Mouse (Mus musculus): Measurements from ENCODE around the gene Zfhx3. TPM values are rescaled to one million over a fixed set of nuclear protein-coding genes. Genes with fewer than 3 reads are reported as not detected.

Gene Zfhx3
- polyA plus RNA-seq, 1 experiment, result 17.1 TPM

GRCm38 (mm10) chr8:108932729-108933128 lies 990.3 kb downstream of the Zfhx3 start:
- TF ChIP-seq POLR2A (IDR thresholded peaks at IDR 0.05; ENCODE audit: borderline replicate concordance, low read depth, low read length) (no peak), CTCF (IDR thresholded peaks at IDR 0.05; ENCODE audit: low read depth, low read length) (no peak)
- no peaks in the 10 kb centered on the region for H3K4me1 ChIP-seq (ENCODE audit: control insufficient read depth, insufficient read depth, low read length)
- H3K27ac ChIP-seq (ENCODE audit: insufficient read depth, low read depth, low read length), result no peak overlapping the region
- no peak overlapping the region for H3K4me3 ChIP-seq (ENCODE audit: insufficient read depth, low read length)

GRCm38 (mm10) chr8:108935834-108936694 lies 993.6 kb downstream of the Zfhx3 start:
- TF ChIP-seq CTCF (IDR thresholded peaks at IDR 0.05; ENCODE audit: low read depth, low read length), result no peak
- TF ChIP-seq POLR2A (IDR thresholded peaks at IDR 0.05; ENCODE audit: borderline replicate concordance, low read depth, low read length), result no peak
- H3K4me3 ChIP-seq (ENCODE audit: insufficient read depth, low read length), result no peak overlapping the region

GRCm38 (mm10) chr8:108936695-108937448 lies 994.4 kb downstream of the Zfhx3 start:
- Histone ChIP-seq H3K4me1 (ENCODE audit: control insufficient read depth, insufficient read depth, low read length) (no peaks in the 10 kb centered on the region), H3K4me3 (ENCODE audit: insufficient read depth, low read length) (no peak overlapping the region)
- TF ChIP-seq POLR2A (IDR thresholded peaks at IDR 0.05; ENCODE audit: borderline replicate concordance, low read depth, low read length) (no peak), CTCF (IDR thresholded peaks at IDR 0.05; ENCODE audit: low read depth, low read length) (no peak)

More at GRCm38 (mm10) chr8:108935834-108936694, 993.6 kb downstream of the Zfhx3 start:
- H3K27ac ChIP-seq (ENCODE audit: insufficient read depth, low read depth, low read length), result no peak overlapping the region
- no peaks in the 10 kb centered on the region for H3K4me1 ChIP-seq (ENCODE audit: control insufficient read depth, insufficient read depth, low read length)

DNA sequence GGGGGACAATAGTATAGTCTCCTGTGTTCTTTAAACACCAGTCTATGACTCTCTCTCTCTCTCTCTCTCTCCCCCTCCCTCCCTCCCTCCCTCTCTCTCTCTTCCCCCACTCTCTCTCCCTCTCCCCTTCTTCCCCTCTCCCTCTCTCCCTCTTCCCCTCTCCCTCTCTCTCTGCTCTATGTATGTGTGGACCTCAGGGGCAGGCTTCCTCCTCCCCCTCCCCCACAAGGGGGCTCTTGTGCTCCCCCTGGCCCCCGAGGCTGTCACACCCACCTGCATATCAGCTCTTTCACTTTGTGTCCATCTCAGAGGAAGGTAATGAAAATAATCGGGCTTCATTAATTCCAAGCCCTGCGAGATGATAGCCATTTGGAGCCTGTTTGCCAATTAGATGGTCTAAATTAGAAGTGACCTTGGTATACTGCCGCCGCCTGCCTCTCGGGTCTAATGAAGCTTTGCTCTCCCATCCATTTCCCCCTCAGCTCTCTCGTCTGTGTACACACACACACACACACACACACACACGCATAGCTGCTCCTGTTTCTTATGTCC lies 995.5 kb downstream of the Zfhx3 start:
- Histone ChIP-seq H3K4me3 (ENCODE audit: insufficient read depth, low read length) (no peak overlapping the region), H3K4me1 (ENCODE audit: control insufficient read depth, insufficient read depth, low read length) (no peaks in the 10 kb centered on the region), H3K27ac (ENCODE audit: insufficient read depth, low read depth, low read length) (no peak overlapping the region)
- TF ChIP-seq CTCF (IDR thresholded peaks at IDR 0.05; ENCODE audit: low read depth, low read length) (no peak), POLR2A (IDR thresholded peaks at IDR 0.05; ENCODE audit: borderline replicate concordance, low read depth, low read length) (no peak)

More at GRCm38 (mm10) chr8:108936695-108937448, 994.4 kb downstream of the Zfhx3 start:
- no peak overlapping the region for H3K27ac ChIP-seq (ENCODE audit: insufficient read depth, low read depth, low read length)

- H3K27ac ChIP-seq (ENCODE audit: insufficient read depth, low read depth, low read length), result no peak overlapping the region
- no peaks in the 10 kb centered on the region for H3K4me1 ChIP-seq (ENCODE audit: control insufficient read depth, insufficient read depth, low read length)
- H3K4me3 ChIP-seq (ENCODE audit: insufficient read depth, low read length), result no peak overlapping the region
- TF ChIP-seq CTCF (IDR thresholded peaks at IDR 0.05; ENCODE audit: low read depth, low read length), result no peak
- TF ChIP-seq POLR2A (IDR thresholded peaks at IDR 0.05; ENCODE audit: borderline replicate concordance, low read depth, low read length), result no peak
Observed at GRCm38 (mm10) chr8:108942686-108943085, 1000.2 kb downstream of the Zfhx3 start.

- no peak for TF ChIP-seq CTCF (IDR thresholded peaks at IDR 0.05; ENCODE audit: low read depth, low read length)
- no peak for TF ChIP-seq POLR2A (IDR thresholded peaks at IDR 0.05; ENCODE audit: borderline replicate concordance, low read depth, low read length)
- no peak overlapping the region for H3K27ac ChIP-seq (ENCODE audit: insufficient read depth, low read depth, low read length)
- H3K4me1 ChIP-seq (ENCODE audit: control insufficient read depth, insufficient read depth, low read length), result no peaks in the 10 kb centered on the region
- H3K4me3 ChIP-seq (ENCODE audit: insufficient read depth, low read length), result no peak overlapping the region
Observed at GRCm38 (mm10) chr8:108943132-108943531, 1000.7 kb downstream of the Zfhx3 start.

DNA sequence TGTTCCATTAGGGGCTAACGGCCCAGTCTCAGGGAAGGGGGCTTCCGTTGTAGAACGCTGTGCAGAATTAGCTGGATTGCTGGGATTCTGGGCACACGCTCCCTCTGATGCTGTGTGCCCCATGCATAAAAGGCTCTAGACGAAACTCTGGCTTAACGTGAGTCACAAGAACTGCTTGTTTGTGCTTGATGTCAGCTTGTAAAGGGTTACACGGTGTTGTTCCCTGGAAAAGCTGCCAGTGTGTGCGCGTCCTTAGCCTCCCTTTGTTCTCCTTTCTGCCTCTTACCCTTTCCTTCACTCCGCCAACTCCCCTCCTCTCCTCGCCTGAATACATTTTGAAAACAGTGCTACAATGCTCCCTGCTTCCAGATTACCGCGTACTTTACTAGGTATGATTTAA lies 1001.9 kb downstream of the Zfhx3 start:
- no peaks in the 10 kb centered on the region for H3K4me1 ChIP-seq (ENCODE audit: control insufficient read depth, insufficient read depth, low read length)
- no peak overlapping the region for H3K27ac ChIP-seq (ENCODE audit: insufficient read depth, low read depth, low read length)
- TF ChIP-seq POLR2A (IDR thresholded peaks at IDR 0.05; ENCODE audit: borderline replicate concordance, low read depth, low read length) (no peak), CTCF (IDR thresholded peaks at IDR 0.05; ENCODE audit: low read depth, low read length) (no peak)
- no peak overlapping the region for H3K4me3 ChIP-seq (ENCODE audit: insufficient read depth, low read length)

- Histone ChIP-seq H3K4me3 (ENCODE audit: insufficient read depth, low read length) (no peak overlapping the region), H3K27ac (ENCODE audit: insufficient read depth, low read depth, low read length) (no peak overlapping the region), H3K4me1 (ENCODE audit: control insufficient read depth, insufficient read depth, low read length) (no peaks in the 10 kb centered on the region)
- TF ChIP-seq CTCF (IDR thresholded peaks at IDR 0.05; ENCODE audit: low read depth, low read length) (no peak), POLR2A (IDR thresholded peaks at IDR 0.05; ENCODE audit: borderline replicate concordance, low read depth, low read length) (no peak)
Observed at GRCm38 (mm10) chr8:108950311-108950710, 1007.9 kb downstream of the Zfhx3 start.

GRCm38 (mm10) chr8:108951560-108951959 lies 1009.1 kb downstream of the Zfhx3 start:
- Histone ChIP-seq H3K27ac (ENCODE audit: insufficient read depth, low read depth, low read length) (no peak overlapping the region), H3K4me3 (ENCODE audit: insufficient read depth, low read length) (no peak overlapping the region), H3K4me1 (ENCODE audit: control insufficient read depth, insufficient read depth, low read length) (no peaks in the 10 kb centered on the region)
- no peak for TF ChIP-seq CTCF (IDR thresholded peaks at IDR 0.05; ENCODE audit: low read depth, low read length)
- TF ChIP-seq POLR2A (IDR thresholded peaks at IDR 0.05; ENCODE audit: borderline replicate concordance, low read depth, low read length), result no peak
